Mouse (Mus musculus) T-helper 2 cell (primary cell): Measurements from ENCODE around the gene Mgat4d.
"Not testable (repeated sequence)": the region's sequence is repeated elsewhere in the genome, so short reads cannot be mapped to it uniquely, and the experiment has no call there.

Experiments used
- in situ Hi-C: fragments of 300-600 bp; cut with MboI, MseI; formaldehyde crosslinking; loops from one replicate; pipeline ENCODE4 v1.15.1; 2025; ENCODE audit warnings: high pct_unique_total_duplicates

The Mgat4d gene

GRCm38 (mm10) chr8:83390006-83390701 is 41.9 kb downstream of the Mgat4d start:
- in situ Hi-C loops = no loop called here

DNA sequence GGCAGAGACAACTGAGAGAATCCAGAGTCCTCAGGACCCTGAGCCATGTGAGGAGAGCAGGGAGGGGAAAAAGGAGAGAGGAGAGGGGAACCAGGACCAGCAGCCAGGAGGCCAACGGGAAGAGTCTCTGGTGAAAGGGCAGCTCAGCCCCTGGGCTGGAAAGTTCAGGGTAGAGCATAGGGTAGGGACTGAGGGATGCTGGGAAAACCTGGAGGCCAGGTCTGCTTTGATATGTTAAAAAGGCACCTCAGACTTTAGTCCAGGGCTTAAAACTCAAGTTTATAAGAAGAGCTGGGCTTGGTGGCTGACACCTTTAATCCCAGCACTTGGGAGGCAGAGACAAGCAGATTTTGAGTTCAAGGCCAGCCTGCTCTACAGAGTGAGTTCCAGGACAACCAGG is 44.2 kb downstream of the Mgat4d start:
- in situ Hi-C loops = no loop called here

DNA sequence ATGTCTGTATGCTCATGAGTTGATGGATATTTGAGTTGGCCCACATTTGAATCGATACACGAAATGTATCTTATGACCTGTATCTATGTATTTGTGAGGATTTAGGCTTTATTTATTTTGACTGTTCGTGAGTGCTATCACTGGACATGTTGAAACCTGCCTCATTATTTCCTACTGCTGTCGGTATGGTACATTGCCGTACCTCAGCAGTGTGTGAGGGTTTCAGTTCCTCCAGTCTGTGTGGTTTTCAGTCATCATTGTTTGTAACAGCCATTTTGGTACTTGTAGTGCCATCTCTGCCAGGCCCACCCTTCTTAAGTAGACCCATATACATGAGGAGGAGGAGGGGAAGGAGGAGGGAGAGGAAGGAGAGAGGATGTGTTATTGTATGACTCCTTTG is 46.1 kb downstream of the Mgat4d start:
- in situ Hi-C loops = no loop called here

DNA sequence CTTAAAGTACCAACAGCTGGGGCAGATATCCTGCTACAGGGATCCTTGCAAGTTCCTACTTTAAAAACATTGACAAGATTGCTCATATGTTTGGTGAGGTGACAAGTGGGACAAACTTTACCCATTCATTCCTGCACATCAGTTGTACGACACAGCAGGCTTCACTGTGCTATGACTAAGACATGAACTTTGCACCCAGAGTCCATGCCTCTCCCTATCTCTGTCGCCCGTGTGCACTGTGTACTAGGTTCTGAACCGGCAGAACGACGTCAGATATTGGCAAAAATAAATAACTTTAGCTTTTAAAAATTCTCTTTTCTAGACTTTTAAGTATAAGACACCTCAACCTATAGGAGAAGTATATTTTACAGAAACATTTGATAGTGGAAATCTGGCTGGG is 48.4 kb downstream of the Mgat4d start:
- in situ Hi-C loops = no loop called here

DNA sequence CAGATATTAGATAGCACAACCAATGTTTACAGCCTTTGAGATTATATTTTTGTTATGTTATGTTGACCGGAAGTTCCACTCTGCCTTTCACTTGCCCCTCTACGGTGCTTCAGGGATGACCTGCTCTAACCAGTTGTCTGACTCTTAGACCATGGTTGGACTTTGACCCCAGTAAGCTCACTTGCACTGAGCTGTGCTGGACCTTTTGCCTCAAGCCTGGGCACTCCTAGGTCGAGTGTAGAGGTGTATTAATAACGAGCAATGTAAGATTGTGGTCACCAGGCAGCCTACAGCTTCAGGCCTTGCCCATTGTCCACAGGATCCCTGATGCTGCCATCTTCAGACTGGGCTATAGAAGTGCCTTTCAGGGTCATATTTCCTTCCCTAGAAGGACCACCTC is 49.5 kb downstream of the Mgat4d start:
- in situ Hi-C loops = no loop called here

DNA sequence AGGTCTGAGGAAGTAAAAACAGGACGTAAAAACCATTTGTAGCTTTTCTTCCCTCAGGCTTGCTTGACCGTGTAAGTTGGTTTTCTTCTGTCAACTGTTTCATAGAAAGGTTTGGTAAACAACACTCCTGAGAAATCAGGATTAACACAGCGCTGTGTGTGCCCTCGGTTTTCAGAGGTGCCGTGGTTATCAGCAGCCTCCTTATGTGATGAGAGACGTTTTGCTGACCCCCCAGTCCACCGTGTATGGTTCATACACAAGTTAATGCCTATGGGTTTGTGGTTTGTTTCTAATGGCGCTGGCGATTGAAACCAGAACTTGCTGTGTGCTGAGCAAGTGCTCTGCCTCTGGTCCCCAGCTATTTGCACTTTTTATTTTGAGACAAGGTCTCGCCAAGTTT is 57.3 kb downstream of the Mgat4d start:
- in situ Hi-C loops = no loop called here

DNA sequence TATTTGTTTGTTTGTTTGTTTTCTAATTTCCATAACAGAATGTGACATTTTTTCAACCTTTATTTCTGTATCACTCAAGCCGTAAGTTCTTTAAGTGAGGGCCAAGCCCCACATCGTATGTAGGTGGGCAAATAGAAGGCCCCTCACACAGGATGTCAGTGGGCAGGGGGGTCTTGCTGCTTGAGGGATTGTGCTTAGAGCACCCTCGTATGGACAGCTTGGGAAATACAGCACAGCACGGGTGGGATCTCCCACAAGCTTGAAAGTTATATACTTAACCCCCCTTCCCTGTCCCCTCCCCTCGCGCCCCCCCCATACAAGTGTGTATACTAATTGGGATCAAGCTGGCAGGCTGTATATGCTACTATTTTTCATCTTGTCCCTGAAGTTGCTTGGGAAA is 58.6 kb downstream of the Mgat4d start:
- in situ Hi-C loops = no loop called here

- in situ Hi-C loops = no loop called here
These were observed 60.2 kb downstream of the Mgat4d start for GRCm38 (mm10) chr8:83408496-83408895.

- in situ Hi-C loops = loop anchor here (5.0 kb wide), 1 partner anchor 70 kb away; the partner anchor contains the start of gene Mgat4d
These were observed 68.6 kb downstream of the Mgat4d start for GRCm38 (mm10) chr8:83416878-83417277.

DNA sequence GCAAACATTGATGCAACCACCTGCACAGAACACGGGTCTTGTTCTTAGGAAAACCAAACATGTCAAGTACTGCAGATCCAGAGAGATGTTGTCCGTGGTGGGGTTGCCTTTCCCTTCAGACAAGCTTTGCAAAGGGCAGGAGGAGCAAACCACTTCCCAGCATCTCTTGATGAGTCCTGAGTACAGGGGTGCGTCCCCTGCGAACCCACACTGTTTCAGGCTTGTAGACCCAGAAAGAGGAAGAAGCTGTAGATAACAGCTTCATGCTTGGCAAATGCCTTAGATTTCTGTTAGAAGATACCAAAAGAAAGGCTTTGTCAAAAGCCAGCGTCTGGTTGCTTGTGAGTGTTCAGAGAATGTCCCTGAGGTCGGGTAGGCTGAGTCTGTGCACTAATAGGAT is 69.7 kb downstream of the Mgat4d start:
- in situ Hi-C loops = loop anchor here (5.0 kb wide), 1 partner anchor 71 kb away; the partner anchor contains the start of gene Mgat4d

GRCm38 (mm10) chr8:83418805-83419516 is 70.7 kb downstream of the Mgat4d start:
- in situ Hi-C loops = loop anchor here (5.0 kb wide), 1 partner anchor 72 kb away; the partner anchor contains the start of gene Mgat4d

DNA sequence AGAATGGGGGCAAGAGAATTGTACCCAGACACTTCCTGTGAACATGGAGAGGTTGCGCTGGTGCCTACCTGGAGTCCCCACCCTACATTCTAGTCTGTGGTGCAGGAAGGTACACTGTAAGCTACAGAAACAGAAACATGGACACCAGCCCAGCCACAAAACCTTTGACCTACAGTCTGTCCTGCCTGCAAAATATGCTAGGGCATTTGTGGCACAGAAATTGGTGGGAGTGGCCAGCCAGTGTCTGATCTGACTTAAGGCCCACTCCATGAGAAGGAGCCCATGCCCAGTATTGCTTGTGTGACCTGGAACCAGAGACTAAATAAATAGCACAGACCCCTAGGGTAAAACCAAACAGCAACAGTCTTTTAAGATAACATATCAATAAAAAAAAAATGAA is 73.1 kb downstream of the Mgat4d start:
- in situ Hi-C loops = no loop called here

DNA sequence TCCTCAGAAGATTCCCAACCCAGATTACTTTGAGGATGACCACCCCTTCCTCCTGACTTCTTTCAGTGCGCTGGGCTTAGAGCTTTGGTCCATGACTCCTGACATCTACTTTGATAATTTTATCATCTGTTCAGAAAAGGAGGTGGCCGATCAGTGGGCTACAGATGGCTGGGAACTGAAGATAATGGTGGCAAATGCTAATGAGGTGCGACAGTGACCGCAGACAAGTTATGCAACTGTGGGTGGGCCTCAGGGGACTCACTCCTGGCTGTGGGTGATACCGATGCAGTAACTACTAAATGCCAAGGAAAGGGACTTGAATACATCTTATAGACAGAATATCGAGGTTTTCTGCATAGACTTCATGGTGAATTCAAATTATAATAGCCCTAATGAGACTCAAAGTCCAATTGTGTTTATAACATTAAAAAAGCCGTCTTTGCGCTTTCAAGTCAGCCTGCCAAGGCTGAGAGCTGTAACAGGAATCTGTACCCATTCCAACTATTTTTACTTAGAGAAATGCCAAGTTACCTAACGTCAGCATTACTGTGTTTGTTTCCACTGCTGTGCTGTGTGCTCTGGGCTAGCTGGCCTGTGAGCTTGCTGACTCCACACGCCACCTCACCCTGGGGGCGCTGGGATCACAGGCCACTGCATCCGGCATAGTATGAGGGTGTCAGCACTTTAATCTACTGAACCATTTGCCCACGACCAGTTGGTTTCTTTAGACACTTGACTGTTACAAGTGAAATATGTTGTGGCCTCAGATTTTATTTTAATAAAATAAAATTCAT is 75.0 kb downstream of the Mgat4d start:
- in situ Hi-C loops = no loop called here

GRCm38 (mm10) chr8:83425202-83425601 is 76.9 kb downstream of the Mgat4d start:
- in situ Hi-C loops = no loop called here

DNA sequence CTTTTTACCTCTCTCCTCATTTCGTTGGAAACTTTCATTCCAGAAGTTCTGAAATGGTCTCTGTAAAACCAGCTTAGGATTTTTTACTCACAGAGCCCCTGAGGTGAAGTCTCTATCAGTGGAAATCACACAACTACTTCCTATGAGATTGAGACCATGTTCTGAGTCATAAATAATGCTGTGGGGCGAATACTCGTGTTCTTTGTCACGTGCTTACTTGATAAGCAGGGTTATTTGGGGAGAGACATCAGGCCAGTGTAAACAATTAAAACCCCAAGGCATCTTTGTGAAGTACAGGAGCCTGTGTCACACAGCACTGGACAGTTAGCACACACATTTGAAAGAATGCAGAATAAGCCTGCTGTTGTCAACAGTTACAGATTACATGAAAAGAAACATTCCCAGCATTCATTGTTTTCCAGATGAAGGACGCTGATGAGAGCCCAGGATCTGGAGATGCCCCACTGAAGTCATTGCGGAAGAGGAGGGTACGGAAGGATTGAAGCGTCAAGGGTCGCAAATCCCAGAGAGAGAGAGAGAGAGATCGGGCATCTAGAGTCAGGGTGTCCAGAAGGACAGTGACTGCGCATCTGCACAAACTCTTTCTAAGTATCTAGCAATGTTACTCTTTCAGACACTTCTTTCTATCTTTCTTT is 78.0 kb downstream of the Mgat4d start:
- in situ Hi-C loops = no loop called here

DNA sequence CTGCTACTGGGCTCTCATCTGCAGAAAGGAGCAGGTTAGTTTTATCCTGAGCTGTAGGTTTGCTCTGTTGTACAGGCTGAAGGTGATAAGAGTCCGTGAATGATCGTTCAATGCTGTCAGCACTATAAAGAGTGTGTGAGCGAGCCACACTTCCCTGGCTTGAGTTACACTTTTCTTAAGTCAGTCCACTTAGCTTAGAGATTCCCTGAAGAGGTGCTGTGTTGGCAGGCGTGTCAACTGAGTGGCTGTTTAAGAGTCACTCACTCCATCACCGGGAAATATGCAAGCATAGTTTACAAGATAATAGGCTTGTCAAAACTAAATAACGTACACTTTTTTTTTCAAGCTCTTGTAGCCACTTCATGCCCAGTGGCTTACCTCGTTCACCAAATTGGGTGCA is 78.7 kb downstream of the Mgat4d start:
- in situ Hi-C loops = no loop called here

DNA sequence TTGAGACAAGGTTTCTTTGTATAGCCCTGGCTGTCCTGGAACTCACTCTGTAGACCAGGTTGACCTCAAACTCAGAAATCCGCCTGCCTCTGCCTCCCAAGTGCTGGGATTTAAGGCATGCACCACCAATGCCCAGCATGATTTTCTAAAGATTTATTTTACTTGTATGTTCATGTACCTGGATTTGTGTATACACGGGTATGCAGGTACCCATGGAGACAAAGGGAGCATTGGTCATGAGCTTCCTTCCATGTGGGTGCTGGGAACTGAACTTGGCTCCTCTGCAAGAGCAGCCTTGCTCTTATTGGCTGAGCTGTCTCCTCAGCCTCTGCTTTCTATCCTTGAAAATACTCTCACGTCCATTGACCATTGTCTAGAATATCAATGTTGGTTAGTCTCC is 80.3 kb downstream of the Mgat4d start:
- in situ Hi-C loops = not testable (repeated sequence)

- in situ Hi-C loops = no loop called here
These were observed 80.8 kb downstream of the Mgat4d start for GRCm38 (mm10) chr8:83429071-83429524.
